Mouse (Mus musculus) ZHBTc4 (cell line): Measurements from ENCODE around the gene Gm20388.

Experiments used
- DNase-seq: peaks from one replicate; pipeline ENCODE4 v3.0.0-alpha.2; 2011; ENCODE audit warnings: low read depth, low spot score

The Gm20388 gene

DNA sequence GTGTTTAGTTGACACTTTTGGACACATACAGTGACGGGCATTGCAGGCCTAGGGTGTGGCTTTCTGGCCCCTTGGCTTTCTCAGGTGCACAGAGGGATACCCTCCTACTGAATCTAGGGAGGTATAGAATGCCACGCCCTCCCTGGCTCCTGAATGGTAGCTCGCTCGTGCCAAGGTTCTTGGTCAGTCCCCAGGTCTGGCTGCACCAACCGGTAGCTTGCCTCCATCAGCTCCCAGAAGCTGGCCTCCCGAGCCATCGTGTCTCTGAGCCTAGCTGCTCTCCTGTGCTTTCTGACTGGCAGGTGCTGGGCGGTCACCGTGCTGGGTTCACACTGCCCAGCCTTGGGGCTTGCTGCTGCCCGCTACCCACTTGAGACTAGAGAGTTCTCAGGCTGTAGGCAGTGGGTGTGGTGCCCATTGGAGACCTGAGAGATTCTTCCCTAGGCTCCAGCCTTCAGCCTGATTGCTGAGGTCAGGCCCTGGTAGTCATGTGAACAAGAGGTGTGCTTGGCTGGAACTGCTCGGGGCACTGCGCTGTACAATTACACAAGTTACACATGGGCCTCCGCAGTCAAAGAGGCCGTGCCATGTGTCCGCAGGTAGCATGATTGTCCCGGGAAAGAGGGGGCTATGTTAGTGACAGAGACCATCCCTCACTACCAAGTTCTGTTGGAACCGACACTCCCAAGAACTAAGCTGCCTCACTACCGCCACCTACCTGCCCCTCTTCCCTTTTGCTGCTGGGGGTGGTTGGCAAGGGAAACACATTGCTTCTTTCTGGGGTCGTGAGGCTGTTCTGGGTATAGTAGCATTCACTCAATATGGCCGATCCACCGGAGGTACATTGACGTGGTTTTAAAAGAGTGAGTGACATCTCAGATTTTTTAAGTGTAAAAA is 651.1 kb downstream of the Gm20388 start:
- peak; percentile 58 for DNase-seq

DNA sequence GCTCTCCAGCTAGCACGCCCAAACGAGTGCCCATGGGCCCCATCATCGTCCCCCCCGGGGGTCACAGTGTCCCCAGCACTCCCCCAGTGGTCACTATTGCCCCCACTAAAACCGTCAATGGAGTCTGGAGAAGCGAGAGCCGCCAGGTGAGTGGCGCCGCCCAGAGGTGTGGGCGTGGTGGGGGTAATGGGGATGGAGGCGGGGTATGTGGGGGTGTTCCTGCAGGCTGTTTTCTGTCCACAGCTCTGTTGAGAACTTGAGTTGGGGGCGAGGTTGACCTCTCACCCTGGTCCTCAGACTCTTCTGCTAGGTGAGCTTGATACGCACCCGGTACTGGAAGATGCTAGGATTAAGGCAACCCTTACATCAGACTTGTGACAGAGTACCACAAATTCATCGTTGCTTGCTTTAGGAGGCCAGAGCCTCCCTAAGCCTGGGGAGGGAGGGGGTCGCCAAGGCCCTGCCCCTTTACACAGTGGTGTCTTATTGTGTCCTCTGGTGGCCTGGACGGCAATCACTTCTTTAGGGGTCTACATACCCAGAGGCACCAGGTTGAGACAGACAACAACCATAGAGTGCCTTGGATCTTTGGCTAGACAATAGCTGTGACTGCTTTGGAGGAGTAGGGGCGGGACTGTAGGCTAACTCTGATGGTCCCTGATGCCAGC is 652.2 kb downstream of the Gm20388 start:
- DNase-seq, result no peak

DNA sequence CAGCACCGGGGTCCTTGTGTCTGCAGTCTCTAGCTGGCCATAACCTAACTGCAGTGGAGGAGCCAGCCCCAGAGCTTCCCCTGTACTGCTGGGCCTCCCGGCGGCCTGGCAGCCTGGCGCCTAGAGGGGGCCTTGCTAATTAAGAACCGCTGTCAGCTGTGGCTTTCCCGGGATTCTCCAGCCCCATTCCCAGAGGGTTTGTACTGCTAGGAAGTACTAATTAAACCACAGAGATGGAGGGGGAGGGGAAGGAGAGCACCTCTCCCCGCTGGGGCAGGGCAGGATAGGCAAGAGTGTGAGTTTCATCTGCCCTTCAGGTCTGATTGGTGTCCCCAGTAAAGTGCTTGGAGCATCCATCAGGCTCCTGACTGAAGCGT is 652.7 kb downstream of the Gm20388 start:
- DNase-seq, result no peak

- DNase-seq, result peak; percentile 68
Measured at GRCm38 (mm10) chr8:120563851-120564837, 653.5 kb downstream of the Gm20388 start.

GRCm38 (mm10) chr8:120565151-120565711 is 654.6 kb downstream of the Gm20388 start:
- no peak for DNase-seq

DNA sequence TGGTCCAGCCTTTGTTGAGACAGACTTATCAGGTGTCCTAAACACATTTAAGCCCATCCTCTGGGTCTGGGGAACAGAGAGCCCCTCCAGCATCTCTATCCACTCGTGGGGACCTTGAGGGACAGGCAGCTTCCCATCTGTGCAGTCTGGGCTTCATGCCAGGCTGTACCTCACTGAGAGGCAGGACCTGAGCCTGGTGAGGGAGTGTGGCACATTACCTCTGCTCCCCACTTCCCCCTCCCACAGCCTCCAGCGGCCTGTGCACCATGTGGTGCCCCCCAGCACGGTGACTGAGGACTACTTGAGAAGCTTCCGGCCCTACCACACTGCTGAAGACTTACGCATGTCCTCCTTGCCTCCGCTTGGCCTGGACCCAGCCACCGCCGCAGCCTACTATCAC is 656.0 kb downstream of the Gm20388 start:
- no peak for DNase-seq

DNA sequence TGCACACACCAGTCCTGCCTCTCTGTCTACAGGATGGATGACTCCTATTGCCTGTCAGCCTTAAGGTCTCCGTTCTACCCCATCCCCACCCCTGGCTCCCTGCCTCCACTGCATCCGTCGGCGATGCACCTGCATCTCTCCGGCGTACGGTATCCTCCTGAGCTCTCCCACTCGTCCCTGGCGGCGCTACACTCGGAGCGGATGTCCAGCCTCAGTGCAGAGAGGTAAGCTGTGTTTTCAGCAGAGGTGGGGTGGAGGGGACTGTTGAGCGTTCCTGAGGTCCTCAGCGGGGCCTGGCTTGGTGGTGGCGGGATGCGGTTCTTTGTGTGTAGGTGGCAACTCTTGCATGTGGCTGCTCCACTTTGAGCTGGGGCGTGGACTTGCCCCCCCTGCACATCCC is 657.1 kb downstream of the Gm20388 start:
- peak; percentile 33 for DNase-seq

DNA sequence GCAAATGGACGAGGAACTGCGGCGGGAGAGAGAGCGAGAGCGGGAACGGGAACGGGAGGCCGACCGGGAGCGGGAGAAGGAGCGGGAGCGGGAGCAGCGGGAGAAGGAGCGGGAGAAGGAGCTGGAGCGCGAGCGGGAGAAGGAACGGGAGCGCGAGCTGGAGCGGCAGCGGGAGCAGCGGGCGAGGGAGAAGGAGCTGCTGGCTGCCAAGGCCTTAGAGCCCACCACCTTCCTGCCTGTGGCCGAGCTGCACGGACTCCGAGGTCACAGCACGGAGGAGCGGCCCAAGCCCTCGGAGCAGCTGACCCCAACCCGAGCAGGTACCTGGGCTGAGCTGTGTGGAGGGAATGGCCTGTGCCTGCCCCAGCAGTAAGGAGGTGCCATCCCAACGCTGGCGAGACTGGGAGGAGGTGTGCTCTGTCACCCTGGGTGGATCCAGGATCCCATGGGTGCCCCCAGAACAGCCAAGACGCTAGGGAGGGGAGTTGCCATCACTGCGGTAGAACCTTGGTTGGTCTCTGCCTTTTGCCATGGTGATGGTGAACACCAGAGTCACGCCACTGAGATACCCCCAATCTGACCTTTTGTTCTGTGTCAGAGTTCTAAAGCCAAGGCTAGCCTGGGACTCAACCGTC is 657.6 kb downstream of the Gm20388 start:
- DNase-seq, result peak; percentile 41

DNA sequence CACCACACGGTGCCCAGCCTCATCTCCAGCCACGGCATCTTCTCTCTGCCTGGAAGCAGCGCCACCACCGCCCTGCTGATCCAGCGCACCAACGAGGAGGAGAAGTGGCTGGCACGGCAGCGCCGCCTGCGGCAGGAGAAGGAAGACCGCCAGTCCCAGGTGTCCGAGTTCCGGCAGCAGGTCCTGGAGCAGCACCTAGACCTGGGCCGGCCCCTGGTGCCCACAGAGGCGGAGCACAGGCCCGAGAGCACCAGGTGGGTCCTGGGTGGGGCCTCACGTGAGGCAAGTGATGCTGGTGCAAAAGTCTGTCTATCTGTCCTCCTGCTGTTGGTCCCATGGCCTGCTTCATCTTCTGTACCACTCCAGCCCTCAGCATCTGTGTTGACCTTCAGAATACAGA is 658.5 kb downstream of the Gm20388 start:
- peak; percentile 44 for DNase-seq

- peak; percentile 92 for DNase-seq
Measured at GRCm38 (mm10) chr8:120569939-120570715, 659.5 kb downstream of the Gm20388 start.

GRCm38 (mm10) chr8:120571561-120571960 is 660.9 kb downstream of the Gm20388 start:
- peak; percentile 58 for DNase-seq

DNA sequence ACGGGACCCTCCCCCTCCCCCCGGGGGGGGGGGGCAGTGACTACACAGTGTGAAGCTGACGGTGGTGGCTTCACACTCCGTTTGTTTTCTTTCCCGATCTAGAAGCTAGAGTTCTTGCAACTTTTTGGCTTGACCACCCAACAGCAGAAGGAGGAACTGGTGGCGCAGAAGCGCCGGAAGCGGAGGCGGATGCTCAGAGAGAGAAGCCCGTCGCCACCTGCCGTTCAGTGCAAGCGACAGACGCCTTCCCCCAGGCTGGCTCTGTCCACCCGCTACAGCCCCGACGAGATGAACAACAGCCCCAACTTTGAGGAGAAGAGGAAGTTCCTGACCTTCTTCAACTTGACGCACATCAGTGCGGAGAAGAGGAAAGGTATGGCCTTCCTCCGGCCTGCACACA is 661.9 kb downstream of the Gm20388 start:
- peak; percentile 42 for DNase-seq

DNA sequence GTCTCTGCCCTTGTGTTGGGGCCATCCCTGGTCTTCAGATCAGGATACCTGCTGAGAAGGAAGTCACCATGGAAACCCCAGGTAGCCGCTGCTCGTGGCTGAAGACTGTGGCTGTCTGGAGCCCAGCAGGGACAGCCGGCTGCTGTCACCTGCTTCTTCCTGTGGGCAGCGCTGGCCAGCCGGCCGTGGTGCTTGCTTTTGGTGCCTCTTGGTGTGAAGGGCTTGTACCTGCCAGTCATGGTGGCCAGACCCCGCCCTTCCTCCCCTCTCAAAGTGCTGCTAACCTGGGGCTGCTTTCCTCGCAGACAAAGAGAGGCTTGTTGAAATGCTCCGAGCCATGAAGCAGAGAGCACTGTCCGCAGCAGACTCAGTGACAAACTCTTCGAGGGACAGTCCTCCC is 663.2 kb downstream of the Gm20388 start:
- DNase-seq, result no peak

GRCm38 (mm10) chr8:120574941-120575340 is 664.3 kb downstream of the Gm20388 start:
- DNase-seq, result peak; percentile 87

DNA sequence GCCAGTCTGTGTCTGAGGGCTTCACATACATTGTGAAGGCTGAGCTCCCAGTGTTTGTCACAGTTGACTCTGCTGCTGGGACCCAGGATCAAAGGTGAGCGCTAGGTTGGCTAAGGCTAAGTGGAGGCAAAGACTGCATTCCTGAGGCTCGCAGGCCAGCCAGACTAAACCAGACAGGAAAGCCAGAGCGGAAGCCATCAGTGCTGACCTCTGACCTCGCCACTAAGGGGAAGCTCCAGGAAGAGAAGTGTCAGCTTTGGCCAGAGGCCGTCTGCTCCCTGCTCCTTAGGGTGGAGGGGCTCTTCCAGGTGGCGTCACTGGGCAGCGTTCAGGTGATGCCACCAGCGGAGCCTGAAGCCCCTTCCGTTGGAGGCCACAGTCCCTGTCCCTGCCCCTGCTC is 665.2 kb downstream of the Gm20388 start:
- DNase-seq, result no peak

- no peak for DNase-seq
Measured at GRCm38 (mm10) chr8:120577821-120578220, 667.2 kb downstream of the Gm20388 start.

DNA sequence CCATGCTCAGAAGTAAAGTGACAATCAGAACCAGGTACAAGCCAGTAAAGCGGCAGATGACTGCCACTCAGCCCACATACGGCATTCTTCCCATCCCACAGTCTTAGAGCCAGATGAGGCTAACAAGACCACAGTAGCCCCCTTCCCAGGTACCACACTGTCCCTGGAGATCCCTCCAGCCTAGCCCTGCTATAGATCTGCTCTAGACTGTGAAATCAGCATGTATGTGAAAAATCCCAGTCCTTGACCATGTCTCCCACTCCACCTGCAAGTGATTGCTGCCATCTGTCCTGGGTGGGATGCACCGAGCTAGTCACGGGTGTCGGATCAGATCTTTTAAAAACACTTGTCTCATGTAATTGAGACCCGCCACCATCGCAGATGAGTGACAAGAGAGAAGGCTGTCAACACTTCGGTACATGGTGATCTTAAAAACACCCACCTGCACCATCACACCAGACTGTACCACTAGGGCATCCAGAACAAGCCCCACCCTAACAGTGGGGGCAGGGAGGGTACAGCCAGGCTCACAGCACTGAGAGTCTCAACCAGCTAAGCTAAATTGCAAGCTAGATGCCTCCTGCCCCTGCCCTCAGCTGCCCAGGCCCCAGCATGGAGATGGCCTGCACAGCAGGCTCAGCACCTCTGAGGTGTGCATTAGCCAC is 669.8 kb downstream of the Gm20388 start:
- DNase-seq, result no peak

DNA sequence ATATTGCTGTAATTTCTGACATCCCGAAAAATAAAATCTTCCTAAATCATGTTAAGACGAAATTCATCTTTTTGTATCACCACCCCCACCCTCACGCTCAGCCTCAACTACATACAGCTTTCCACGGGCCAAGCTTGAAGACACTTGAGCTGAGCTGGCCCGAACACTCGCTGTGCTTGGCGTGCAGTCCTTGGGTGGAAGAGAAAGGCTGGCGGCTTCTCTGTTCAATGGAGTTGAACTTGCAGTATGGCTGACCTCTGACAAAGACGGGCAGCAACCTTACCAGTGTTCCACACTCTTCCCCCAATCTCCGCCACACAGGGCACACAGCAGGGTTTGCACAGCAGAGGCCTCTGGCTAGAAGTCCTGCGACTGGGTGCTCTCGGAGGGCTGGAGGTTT is 670.7 kb downstream of the Gm20388 start:
- no peak for DNase-seq

DNA sequence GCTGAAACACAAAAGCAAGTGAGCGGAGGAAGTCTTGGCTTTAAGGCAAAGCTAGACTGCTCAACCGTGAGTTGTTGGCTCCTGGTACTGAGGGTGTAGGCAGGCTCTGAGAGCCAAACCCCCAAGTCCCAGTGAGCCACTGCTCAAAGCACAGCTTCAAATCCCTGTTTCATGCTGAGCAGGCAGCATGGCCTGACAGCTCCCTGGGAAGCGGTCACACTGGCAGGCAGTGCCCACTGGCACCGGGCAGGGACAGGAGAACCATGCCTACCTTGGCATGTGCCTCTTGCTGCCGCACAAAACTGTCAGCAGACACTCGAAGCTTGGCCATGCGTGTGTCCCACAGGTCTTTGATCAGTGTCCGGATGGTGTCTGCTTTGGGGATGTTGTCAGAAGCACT is 671.2 kb downstream of the Gm20388 start:
- no peak for DNase-seq

DNA sequence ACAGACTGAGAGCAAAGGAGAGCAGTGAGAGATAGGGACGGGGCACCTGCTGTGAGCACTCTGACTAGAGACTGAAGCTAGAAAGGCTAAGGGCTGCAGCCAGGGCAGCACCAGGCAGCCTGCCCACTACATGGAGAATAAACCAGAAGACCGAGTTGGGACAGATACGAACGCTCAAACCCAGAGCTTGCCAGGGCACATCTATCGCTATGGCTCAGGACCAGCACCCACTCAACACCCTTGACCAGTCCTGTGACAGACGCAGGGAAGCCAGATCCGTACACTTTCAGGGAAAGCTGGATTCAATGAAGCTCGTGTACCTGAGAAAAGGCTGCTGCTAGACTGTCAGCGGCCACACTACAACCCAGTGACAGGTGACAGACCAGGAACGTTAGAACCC is 674.9 kb downstream of the Gm20388 start:
- DNase-seq, result no peak
